Mouse (Mus musculus): ENCODE measurements around the gene St7.
A peak's percentile ranks its signal among the peaks of the same experiment; 100 is the strongest.
"Not testable (repeated sequence)": the region's sequence is repeated elsewhere in the genome, so short reads cannot be mapped to it uniquely, and the experiment has no call there.

Gene St7

DNA sequence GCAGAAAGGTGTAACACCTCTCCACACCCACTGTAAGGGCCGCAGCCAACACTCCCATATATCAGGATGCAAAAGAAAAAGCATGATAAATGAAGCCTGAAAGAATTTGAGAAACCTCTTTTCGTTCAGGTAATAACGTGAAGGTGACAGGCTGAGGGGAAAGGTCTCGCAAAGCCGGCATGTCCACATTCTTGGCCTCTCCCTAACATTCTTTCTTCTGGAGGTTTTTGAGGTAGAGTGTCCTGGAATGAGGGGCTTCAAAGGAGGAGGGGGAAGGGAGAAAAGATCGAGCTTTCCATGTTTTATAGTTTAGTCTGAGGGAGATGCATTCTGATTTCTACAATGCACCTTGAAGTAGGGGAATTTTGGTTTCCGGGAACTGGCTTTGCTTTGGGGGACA, at the start of gene St7:
TSS of gene St7 (plus strand) at position 287 of the 400 bp plus-strand sequence.
- DNase-seq (ENCODE audit: low spot score in 2 of 2), result no peak

DNA sequence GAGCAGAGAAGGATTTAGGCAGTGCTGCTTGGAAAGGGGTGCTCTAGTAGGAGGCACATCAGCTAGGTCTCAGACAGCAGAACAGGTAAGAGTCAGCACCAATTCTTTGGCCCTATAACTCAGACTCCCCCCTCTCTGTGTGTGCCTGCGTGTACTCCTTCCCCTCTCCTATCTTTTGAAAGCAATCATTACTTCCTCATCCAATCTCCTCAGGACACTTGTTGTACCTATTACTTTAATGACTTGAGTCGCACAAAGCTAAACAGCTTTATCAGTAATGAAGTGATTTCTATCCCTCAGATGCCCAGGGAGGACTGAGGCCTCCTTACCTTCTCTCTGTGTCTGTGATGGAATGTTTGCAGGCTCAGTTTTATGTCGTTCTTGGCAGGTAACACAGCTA, 46.6 kb upstream of the St7 start:
- no peak for DNase-seq (ENCODE audit: low spot score in 2 of 2)

GRCm38 (mm10) chr6:17652132-17652531, 40.6 kb upstream of the St7 start:
- DNase-seq (ENCODE audit: low spot score in 2 of 2), result no peak

GRCm38 (mm10) chr6:17655080-17655479, 37.7 kb upstream of the St7 start:
- DNase-seq (ENCODE audit: low spot score in 2 of 2), result no peak

DNA sequence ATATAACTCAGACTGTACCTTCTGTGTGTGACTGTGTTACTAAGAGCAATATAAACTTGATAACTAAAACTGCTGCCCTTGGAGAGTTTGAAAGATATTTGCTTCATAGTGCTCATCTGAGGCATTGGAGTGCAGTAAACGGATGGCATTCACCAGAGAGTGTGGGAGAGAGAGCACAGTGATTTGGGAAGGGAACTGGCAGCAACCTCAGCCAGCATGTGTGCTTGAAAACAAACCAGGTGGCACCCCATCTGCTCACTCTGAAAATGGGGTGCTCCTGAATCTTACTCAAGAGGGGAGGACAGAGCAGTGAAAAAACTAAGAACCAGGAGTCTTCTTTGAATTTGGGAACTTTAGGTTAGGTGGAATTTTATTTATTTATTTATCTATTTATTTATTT, 35.4 kb upstream of the St7 start:
- no peak for DNase-seq (ENCODE audit: low spot score in 2 of 2)

GRCm38 (mm10) chr6:17665348-17665747, 27.4 kb upstream of the St7 start:
- DNase-seq (ENCODE audit: low spot score in 2 of 2), result no peak

- DNase-seq (ENCODE audit: low spot score in 2 of 2), result no peak
Measured at GRCm38 (mm10) chr6:17666024-17666423, 26.7 kb upstream of the St7 start.

- no peak for DNase-seq (ENCODE audit: low spot score in 2 of 2)
Measured at GRCm38 (mm10) chr6:17667813-17668212, 24.9 kb upstream of the St7 start.

DNA sequence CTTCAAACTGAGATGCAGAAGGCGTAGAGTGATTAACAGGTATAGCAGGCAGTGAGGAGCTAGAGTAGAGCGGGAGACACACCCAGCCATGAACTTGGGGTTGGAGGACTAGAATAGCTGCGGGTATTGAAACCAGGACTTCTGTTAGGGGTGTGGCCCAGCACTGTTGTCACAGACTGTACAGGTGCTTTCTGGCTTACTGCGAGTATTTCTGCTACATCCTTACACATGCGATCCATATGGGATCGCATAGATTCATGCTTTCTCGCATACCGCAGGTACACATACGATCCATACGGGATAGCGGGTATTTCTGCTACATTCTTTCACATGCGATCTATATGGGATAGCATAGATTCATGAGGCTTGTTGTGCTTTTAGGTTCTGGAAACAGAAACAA, 24.4 kb upstream of the St7 start:
- DNase-seq (ENCODE audit: low spot score in 2 of 2), result no peak

DNA sequence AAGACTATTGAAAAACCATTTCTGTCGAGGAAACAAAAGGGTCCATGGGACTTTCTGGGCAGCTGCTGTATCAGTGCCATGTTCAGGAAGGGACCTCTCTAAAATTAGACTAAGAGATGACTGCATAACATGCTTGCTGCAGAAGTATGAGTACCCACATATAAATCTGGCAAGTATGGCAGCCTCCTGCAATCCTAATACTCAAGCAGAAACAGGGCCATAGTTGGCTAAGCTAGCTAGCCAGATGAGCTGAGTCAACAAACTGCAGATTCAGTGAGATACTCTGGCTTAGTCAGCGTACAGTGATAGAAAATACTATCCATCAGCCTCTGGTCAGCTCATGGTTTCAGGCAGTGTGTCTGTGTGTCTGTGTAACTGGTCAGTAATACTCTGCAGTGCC, 22.9 kb upstream of the St7 start:
- DNase-seq (ENCODE audit: low spot score in 2 of 2), result no peak

GRCm38 (mm10) chr6:17675019-17675756, 17.5 kb upstream of the St7 start:
- no peak for DNase-seq (ENCODE audit: low spot score in 2 of 2)

GRCm38 (mm10) chr6:17677008-17677407, 15.7 kb upstream of the St7 start:
- DNase-seq (ENCODE audit: low spot score in 2 of 2), result no peak

- no peak for DNase-seq (ENCODE audit: low spot score in 2 of 2)
Measured at GRCm38 (mm10) chr6:17680266-17680925, 12.3 kb upstream of the St7 start.

GRCm38 (mm10) chr6:17681810-17682209, 10.9 kb upstream of the St7 start:
- no peak for DNase-seq (ENCODE audit: low spot score in 2 of 2)

GRCm38 (mm10) chr6:17688676-17689075, 4.1 kb upstream of the St7 start:
- no peak for DNase-seq (ENCODE audit: low spot score in 2 of 2)

GRCm38 (mm10) chr6:17693726-17694549, 1.2 kb downstream of the St7 start:
- DNase-seq (ENCODE audit: low spot score in 2 of 2), result peak; percentile 14 to 27

- DNase-seq (ENCODE audit: low spot score in 2 of 2), result peak; percentile 36 to 38
Measured at GRCm38 (mm10) chr6:17694550-17694951, 1.8 kb downstream of the St7 start.

DNA sequence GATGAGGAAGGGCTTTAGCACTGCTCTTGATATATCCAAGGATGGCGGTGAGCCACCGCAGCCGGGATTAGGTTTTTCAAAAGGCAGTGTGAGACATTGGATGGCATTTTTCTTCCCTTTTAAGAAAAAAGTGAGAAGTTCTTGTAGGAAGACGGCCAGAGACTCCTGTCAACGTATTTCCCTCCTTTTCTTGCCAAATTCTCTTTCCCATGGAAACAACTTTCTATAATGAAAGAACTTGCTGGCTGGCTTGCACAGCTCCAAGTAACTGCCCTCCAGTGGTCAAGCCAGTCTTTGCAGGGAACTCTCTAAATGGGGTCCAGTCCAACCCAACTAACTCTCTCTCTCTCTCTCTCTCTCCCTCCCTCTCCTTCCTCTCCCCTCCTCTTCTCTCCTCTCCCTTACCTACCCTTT, 3.6 kb downstream of the St7 start:
- DNase-seq (ENCODE audit: low spot score in 2 of 2), result peak; percentile 20 to 23

- DNase-seq (ENCODE audit: low spot score in 2 of 2), result no peak
Measured at GRCm38 (mm10) chr6:17700936-17701612, 8.3 kb downstream of the St7 start.

GRCm38 (mm10) chr6:17704038-17704437, 11.3 kb downstream of the St7 start:
- not testable (repeated sequence) for DNase-seq (ENCODE audit: low spot score in 2 of 2)

- no peak for DNase-seq (ENCODE audit: low spot score in 2 of 2)
Measured at GRCm38 (mm10) chr6:17705973-17706372, 13.2 kb downstream of the St7 start.

DNA sequence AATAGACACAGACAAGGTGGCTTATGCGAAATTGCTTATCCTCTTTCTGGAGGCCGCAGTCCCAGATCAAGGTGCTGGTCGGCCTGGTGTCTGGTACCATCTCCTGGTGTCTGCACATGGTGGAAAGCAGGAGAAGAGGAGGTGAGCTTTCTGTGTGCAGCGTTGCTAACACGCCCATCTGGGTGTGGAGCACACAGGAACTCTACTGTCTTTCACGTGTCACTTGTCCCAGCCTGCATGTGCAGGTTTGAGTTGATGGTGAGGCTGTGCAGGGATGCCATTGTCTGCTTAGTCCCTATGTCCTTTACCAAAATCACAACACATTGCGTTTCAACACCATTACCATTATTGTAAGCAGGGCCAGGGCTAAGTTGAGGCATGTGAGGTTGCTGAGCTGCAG, 26.2 kb downstream of the St7 start:
- DNase-seq (ENCODE audit: low spot score in 2 of 2), result no peak

All from frontal cortex, postnatal 25 days (tissue).